Comparison of ENCODE assay signal across 8 mouse cellular contexts in the genomic region with DNA sequence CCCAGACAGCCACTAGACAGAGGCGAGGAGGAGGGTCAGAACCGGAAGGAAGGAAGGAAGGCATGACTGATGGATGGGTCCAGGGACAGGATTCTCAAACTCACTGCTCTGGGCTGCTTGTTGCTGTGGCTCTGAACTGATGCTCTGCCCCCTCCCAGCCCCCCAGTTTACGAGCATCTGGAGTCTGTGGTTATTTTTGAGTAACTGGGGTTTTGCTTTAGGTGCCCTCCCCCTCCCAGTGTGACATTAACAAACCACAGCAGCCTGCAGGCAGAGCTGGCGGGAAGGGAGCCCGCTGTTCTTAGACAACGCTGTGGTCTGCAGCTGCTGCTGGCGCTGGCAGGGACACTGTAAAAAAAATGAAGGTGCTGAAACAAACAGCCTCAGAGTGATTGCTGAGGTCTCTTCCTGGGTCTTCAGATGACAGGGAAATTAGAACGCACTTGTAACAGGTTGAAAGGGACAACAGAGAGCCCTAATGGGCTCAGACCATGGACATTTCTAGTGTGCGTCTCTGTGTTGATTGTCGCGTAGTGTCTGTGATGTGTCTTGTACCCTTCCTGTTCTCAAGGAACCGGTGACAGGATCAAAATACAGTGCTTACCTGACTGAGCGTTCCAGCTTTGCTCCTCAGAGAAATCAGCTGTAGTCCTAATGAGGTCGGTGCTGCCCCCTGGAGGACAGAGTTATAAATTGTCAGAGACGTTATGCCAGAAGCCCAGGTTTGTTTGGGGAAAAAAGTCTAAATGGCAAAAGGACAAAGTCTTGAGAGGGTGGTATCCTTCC. TPM values are rescaled to one million over a fixed set of nuclear protein-coding genes. Genes with fewer than 3 reads are reported as not detected.
DNase-seq lines count a peak whose midpoint lies in the region; ATAC-seq and TF ChIP-seq lines count a peak whose summit lies in the region.

No protein-coding gene starts in this region.

- H3K4me3 ChIP-seq in cortical plate, adult 2 months (ENCODE audit: insufficient read depth, low read length) = no peak overlapping the region; the same call in 1 of the 2 replicates
- H3K4me3 ChIP-seq in megakaryocyte, embryonic 14.5 days (replicated peaks) = peak overlapping the region; percentile 88

- peaks cover 31% of the 10 kb centered on the region for H3K36me3 ChIP-seq in megakaryocyte, embryonic 14.5 days (replicated peaks; ENCODE audit: low read length)

- no peaks in the 10 kb centered on the region for H3K27me3 ChIP-seq in megakaryocyte, embryonic 14.5 days (replicated peaks)

- no peaks in the 10 kb centered on the region for H3K9me3 ChIP-seq in megakaryocyte, embryonic 14.5 days

- DNase-seq in adrenal gland, adult 2 months = peak; percentile 70
- DNase-seq in gastrocnemius, adult 8-10 months (ENCODE audit: low spot score in 2 of 2) = peak; percentile 43 to 46
- peak; percentile 22 to 91 for DNase-seq in left cerebral cortex, adult 9 months (ENCODE audit: low spot score in 2 of 2)
- peak; percentile 73 for DNase-seq in right cerebral cortex, postnatal 25 days
- DNase-seq in yolk sac, embryonic 10.5 days (ENCODE audit: low spot score) = peak; percentile 34

- peak; percentile 78 for ATAC-seq in inflammation-experienced regulatory T-cells, adult 6 months

- TF ChIP-seq POLR2A in cortical plate, adult 2 months (IDR thresholded peaks at IDR 0.05; ENCODE audit: extremely low read depth, insufficient read depth, low read length) = no peak

- no peaks in the 10 kb centered on the region for H3K4me1 ChIP-seq in cortical plate, adult 2 months (ENCODE audit: control insufficient read depth, insufficient read depth, low read length)
- peaks cover 54% of the 10 kb centered on the region for H3K4me1 ChIP-seq in megakaryocyte, embryonic 14.5 days

- TF ChIP-seq CTCF in cortical plate, adult 2 months (IDR thresholded peaks at IDR 0.05; ENCODE audit: extremely low read depth, insufficient read depth, low read length) = peak; percentile 72

- no peak overlapping the region for H3K27ac ChIP-seq in cortical plate, adult 2 months (ENCODE audit: insufficient read depth, low read length)

RNA-seq across cellular contexts. Expression of a gene that starts 21.4 kb away (rescaled TPM):
- 1 to 10 TPM; 1.9 to 3.0 TPM for total RNA-seq in adrenal gland, adult 2 months (2021)
- 0.66 and 1.0 TPM in 2 replicates for polyA plus RNA-seq in adrenal gland, adult 2 months (2012; rRNA removed)
- 1.2 and 1.4 TPM in 2 replicates for polyA plus RNA-seq in cortical plate, adult 2 months (2012; rRNA removed)
- under 1 TPM; 0.10 to 0.38 (median 0.22) TPM for total RNA-seq in gastrocnemius, adult 8-10 months (2022)
- polyA plus RNA-seq in inflammation-experienced regulatory T-cells, adult 6 months (2017; shearing (Covaris generic)) = 10 to 100 TPM; 11.7 to 14.8 (median 12.9) TPM
- 0.21 and 0.49 TPM in 2 replicates for polyA plus RNA-seq in megakaryocyte, embryonic 14.5 days (2012; ENCODE audit: insufficient read depth, low replicate concordance)
